Mouse (Mus musculus): ENCODE measurements around the gene Gpr157.

DNA sequence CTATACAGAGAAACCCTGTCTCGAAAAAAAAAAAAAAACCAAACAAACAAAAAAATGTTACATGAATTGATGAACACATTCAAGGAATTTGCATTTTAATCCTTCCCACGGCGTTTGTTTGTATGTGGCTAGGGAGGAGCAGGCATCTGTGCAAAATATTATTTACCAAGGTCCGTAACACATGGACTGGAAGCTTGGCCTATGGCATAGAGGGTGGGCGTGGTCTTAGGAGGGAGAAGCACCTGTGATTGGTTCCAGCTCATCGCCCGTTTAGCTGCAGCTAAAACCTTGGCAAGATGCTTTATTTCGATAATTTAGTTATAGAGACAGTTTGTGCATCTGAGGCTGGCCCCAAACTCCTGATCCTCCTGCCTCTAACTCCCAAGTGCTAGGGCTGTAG lies 34.3 kb downstream of the Gpr157 start:
- TF ChIP-seq CTCF (IDR thresholded peaks at IDR 0.05; ENCODE audit: extremely low read depth, insufficient read depth, low read length) (no peak), POLR2A (IDR thresholded peaks at IDR 0.05; ENCODE audit: extremely low read depth, insufficient read depth, low read length) (no peak)
